Mouse (Mus musculus) MEL (cell line): ENCODE data around the gene Hic1. TPM values are rescaled to one million over a fixed set of nuclear protein-coding genes. Genes with fewer than 3 reads are reported as not detected.

ENCODE experiments used
- DNase-seq: peaks from one replicate; pipeline ENCODE4 v3.0.0; 2011; ENCODE audit warnings: low read depth, low spot score
- H3K27ac ChIP-seq: 2 replicates; pipeline ENCODE4 v1.5.1; 2012; ENCODE audit warnings: low read depth, mild to moderate bottlenecking, control low read depth, low read length, moderate library complexity; ENCODE audit not compliant: control insufficient read depth
- H3K27me3 ChIP-seq, 2 experiments: fragments of 150-350 bp in 1 of 2; sonication (generic) in 1 of 2; 2 replicates each; pipeline ENCODE4 v1.6.1; 2012; ENCODE audit warnings: low read length in 2 of 2, mild to moderate bottlenecking in 2 of 2, improper control_type of control experiment in 1 of 2, moderate library complexity in 1 of 2; ENCODE audit not compliant: insufficient read depth in 2 of 2, control insufficient read depth in 1 of 2
- H3K36me3 ChIP-seq, 2 experiments: 2 replicates each; pipeline ENCODE4 v1.6.1; 2012 to 2014; ENCODE audit warnings: low read length in 2 of 2, improper control_type of control experiment in 1 of 2, inconsistent platforms in 1 of 2, mild to moderate bottlenecking in 1 of 2; ENCODE audit not compliant: insufficient read depth in 2 of 2, control insufficient read depth in 1 of 2
- H3K4me1 ChIP-seq, 2 experiments: fragments of 150-350 bp in 1 of 2; sonication (generic) in 1 of 2; 2 replicates each; pipeline ENCODE4 v1.6.1; 2012; ENCODE audit warnings: low read length in 2 of 2, improper control_type of control experiment in 1 of 2, mild to moderate bottlenecking in 1 of 2; ENCODE audit not compliant: insufficient read depth in 2 of 2, control insufficient read depth in 1 of 2
- H3K4me3 ChIP-seq, 2 experiments: fragments of 150-350 bp in 1 of 2; sonication (generic) in 1 of 2; 2 replicates each; pipeline ENCODE4 v1.5.1; 2012; ENCODE audit warnings: low read depth in 2 of 2, low read length in 2 of 2, mild to moderate bottlenecking in 2 of 2, moderate library complexity in 2 of 2, control low read depth in 1 of 2, improper control_type of control experiment in 1 of 2; ENCODE audit not compliant: control insufficient read depth in 1 of 2, insufficient read depth in 1 of 2
- H3K79me2 ChIP-seq: 2 replicates; pipeline ENCODE4 v1.6.1; 2012; ENCODE audit warnings: mild to moderate bottlenecking, low read length, moderate library complexity; ENCODE audit not compliant: control insufficient read depth, poor library complexity, insufficient read depth
- H3K9ac ChIP-seq: 2 replicates; pipeline ENCODE4 v1.6.1; 2012; ENCODE audit warnings: low read depth, mild to moderate bottlenecking, control low read depth, low read length, moderate library complexity; ENCODE audit not compliant: control insufficient read depth, poor library complexity, severe bottlenecking
- H3K9me3 ChIP-seq: fragments of 150-350 bp; sonication (generic); replicated peaks from 2 replicates; pipeline ENCODE4 v1.6.1; 2012; ENCODE audit warnings: mild to moderate bottlenecking, low read length, improper control_type of control experiment, moderate library complexity; ENCODE audit not compliant: insufficient read depth
- CHD2 ChIP-seq: IDR thresholded peaks from 2 replicates; pipeline ENCODE4 v1.6.1; 2011; ENCODE audit warnings: low read length, improper control_type of control experiment
- CTCF ChIP-seq, 3 experiments: IDR thresholded peaks in 2 of 3; conservative IDR thresholded peaks in 1 of 3; 2 replicates each; pipeline ENCODE4 v1.5.1; 2011 to 2012; ENCODE audit warnings: low read length in 3 of 3, low read depth in 2 of 3, mild to moderate bottlenecking in 2 of 3, improper control_type of control experiment in 1 of 3, inconsistent platforms in 1 of 3, mixed read lengths in 1 of 3, moderate library complexity in 1 of 3; ENCODE audit not compliant: control insufficient read depth in 1 of 3, insufficient read depth in 1 of 3, poor library complexity in 1 of 3, severe bottlenecking in 1 of 3
- EP300 ChIP-seq, 2 experiments: IDR thresholded peaks; 2 replicates each; pipeline ENCODE4 v1.6.1; 2011; ENCODE audit warnings: improper control_type of control experiment in 2 of 2, low read length in 2 of 2, low read depth in 1 of 2, mild to moderate bottlenecking in 1 of 2
- ETS1 ChIP-seq: IDR thresholded peaks from 2 replicates; pipeline ENCODE4 v1.6.1; 2012; ENCODE audit warnings: low read depth, mild to moderate bottlenecking, inconsistent platforms, low read length, improper control_type of control experiment, moderate library complexity
- GATA1 ChIP-seq: IDR thresholded peaks from 2 replicates; pipeline ENCODE4 v1.6.1; 2011; ENCODE audit warnings: low read depth, low read length, improper control_type of control experiment
- KAT2A ChIP-seq: conservative IDR thresholded peaks from 2 replicates; pipeline ENCODE4 v1.6.1; 2012; ENCODE audit warnings: low read depth, low read length, improper control_type of control experiment, inconsistent platforms
- MAFK ChIP-seq: IDR thresholded peaks from 2 replicates; pipeline ENCODE4 v1.6.1; 2011; ENCODE audit warnings: low read depth, mild to moderate bottlenecking, low read length, improper control_type of control experiment, borderline replicate concordance
- MAX ChIP-seq: IDR thresholded peaks from 2 replicates; pipeline ENCODE4 v1.6.1; 2011; ENCODE audit warnings: low read length, improper control_type of control experiment
- MAZ ChIP-seq: IDR thresholded peaks from 2 replicates; pipeline ENCODE4 v1.6.1; 2012; ENCODE audit warnings: low read depth, mild to moderate bottlenecking, inconsistent platforms, low read length, improper control_type of control experiment
- MEF2A ChIP-seq: IDR thresholded peaks from 2 replicates; pipeline ENCODE4 v1.6.1; 2014; ENCODE audit warnings: low read depth, mild to moderate bottlenecking, inconsistent platforms, low read length, improper control_type of control experiment; ENCODE audit not compliant: poor library complexity, insufficient replicate concordance, severe bottlenecking; ENCODE audit errors: extremely low read depth
- MXI1 ChIP-seq: IDR thresholded peaks from 2 replicates; pipeline ENCODE4 v1.6.1; 2011; ENCODE audit warnings: mild to moderate bottlenecking, low read depth, low read length, improper control_type of control experiment
- MYC ChIP-seq: IDR thresholded peaks from 2 replicates; pipeline ENCODE4 v1.6.1; 2011; ENCODE audit warnings: low read depth, mild to moderate bottlenecking, low read length, improper control_type of control experiment, moderate library complexity
- NELFE ChIP-seq: IDR thresholded peaks from 2 replicates; pipeline ENCODE4 v1.6.1; 2011; ENCODE audit warnings: low read depth, low read length, improper control_type of control experiment
- NRF1 ChIP-seq: IDR thresholded peaks from 2 replicates; pipeline ENCODE4 v1.6.1; 2014; ENCODE audit warnings: low read depth, mild to moderate bottlenecking, inconsistent platforms, low read length, improper control_type of control experiment, moderate library complexity; ENCODE audit not compliant: poor library complexity, insufficient read depth, severe bottlenecking
- POLR2AphosphoS5 ChIP-seq: IDR thresholded peaks from 2 replicates; pipeline ENCODE4 v1.6.1; 2012; ENCODE audit warnings: low read depth, borderline replicate concordance, mild to moderate bottlenecking, inconsistent platforms, low read length, moderate library complexity, mixed read lengths
- RAD21 ChIP-seq: IDR thresholded peaks from 2 replicates; pipeline ENCODE4 v1.6.1; 2011; ENCODE audit warnings: mild to moderate bottlenecking, low read depth, low read length, improper control_type of control experiment
- RCOR1 ChIP-seq: IDR thresholded peaks from 2 replicates; pipeline ENCODE4 v1.6.1; 2012; ENCODE audit warnings: low read depth, mild to moderate bottlenecking, inconsistent platforms, low read length, improper control_type of control experiment
- SIN3A ChIP-seq: IDR thresholded peaks from 2 replicates; pipeline ENCODE4 v1.6.1; 2012; ENCODE audit warnings: low read length, improper control_type of control experiment, inconsistent platforms
- SMC3 ChIP-seq: IDR thresholded peaks from 2 replicates; pipeline ENCODE4 v1.6.1; 2011; ENCODE audit warnings: low read depth, low read length, improper control_type of control experiment
- TAL1 ChIP-seq: IDR thresholded peaks from 2 replicates; pipeline ENCODE4 v1.6.1; 2012; ENCODE audit warnings: mild to moderate bottlenecking, inconsistent platforms, low read length, moderate library complexity, mixed read lengths
- TBP ChIP-seq: IDR thresholded peaks from 2 replicates; pipeline ENCODE4 v1.8.0; 2011; ENCODE audit warnings: low read depth, low read length, improper control_type of control experiment
- TCF12 ChIP-seq: IDR thresholded peaks from 2 replicates; pipeline ENCODE4 v1.6.1; 2014; ENCODE audit warnings: low read depth, mild to moderate bottlenecking, inconsistent platforms, low read length, improper control_type of control experiment, moderate library complexity
- UBTF ChIP-seq: IDR thresholded peaks from 2 replicates; pipeline ENCODE4 v1.6.1; 2012; ENCODE audit warnings: low read depth, mild to moderate bottlenecking, inconsistent platforms, low read length, improper control_type of control experiment, moderate library complexity, borderline replicate concordance; ENCODE audit not compliant: insufficient read depth
- USF1 ChIP-seq: IDR thresholded peaks from 2 replicates; pipeline ENCODE4 v1.6.1; 2014; ENCODE audit warnings: low read depth, mild to moderate bottlenecking, inconsistent platforms, low read length, improper control_type of control experiment, moderate library complexity
- USF2 ChIP-seq, 2 experiments: IDR thresholded peaks; 2 replicates each; pipeline ENCODE4 v1.6.1; 2011 to 2012; ENCODE audit warnings: improper control_type of control experiment in 2 of 2, low read length in 2 of 2, borderline replicate concordance in 1 of 2, inconsistent platforms in 1 of 2, low read depth in 1 of 2, mild to moderate bottlenecking in 1 of 2; ENCODE audit not compliant: insufficient read depth in 1 of 2
- ZC3H11A ChIP-seq: IDR thresholded peaks from 2 replicates; pipeline ENCODE4 v1.6.1; 2012; ENCODE audit warnings: low read depth, mild to moderate bottlenecking, inconsistent platforms, low read length, improper control_type of control experiment
- ZKSCAN1 ChIP-seq: IDR thresholded peaks from 2 replicates; pipeline ENCODE4 v1.6.1; 2012; ENCODE audit warnings: low read depth, mild to moderate bottlenecking, inconsistent platforms, low read length, improper control_type of control experiment, moderate library complexity
- ZMIZ1 ChIP-seq: IDR thresholded peaks from 2 replicates; pipeline ENCODE4 v1.6.1; 2012; ENCODE audit warnings: low read depth, mild to moderate bottlenecking, inconsistent platforms, low read length, improper control_type of control experiment, moderate library complexity
- ZNF384 ChIP-seq: IDR thresholded peaks from 2 replicates; pipeline ENCODE4 v1.6.1; 2012; ENCODE audit warnings: low read depth, mild to moderate bottlenecking, inconsistent platforms, low read length, improper control_type of control experiment
- polyA plus RNA-seq, 2 experiments: library from polyadenylated mRNA; stranded (reverse) in 1 of 2; unstranded in 1 of 2; fragments of >175 nt in 1 of 2; fragments of >200 nt in 1 of 2; gene quantifications; 2 replicates each; pipeline versions ENCODE4 v1.2.1 to v1.2.4; 2012; ENCODE audit warnings: low replicate concordance in 2 of 2, low read depth in 1 of 2; ENCODE audit not compliant: insufficient read length in 2 of 2, insufficient read depth in 1 of 2, missing spikeins in 1 of 2
- total RNA-seq: library from RNA; depleted of rRNA; stranded (reverse); fragments of 300-350 nt; gene quantifications from 2 replicates; pipeline ENCODE4 v1.2.3, GENCODE M21; 2012

Hic1 gene
- total and polyA plus RNA-seq, 3 experiments = 18.2 to 18.8 TPM; not detected in 1

GRCm38 (mm10) chr11:75210755-75211154 lies 41.4 kb upstream of the Hic1 start:
- no peak overlapping the region for H3K27ac ChIP-seq
- H3K4me1 ChIP-seq = no peaks in the 10 kb centered on the region
- DNase-seq = no peak
- no peaks in the 10 kb centered on the region for H3K27me3 ChIP-seq
- H3K36me3 ChIP-seq = no peaks in the 10 kb centered on the region
- no peak overlapping the region for H3K4me3 ChIP-seq
- no peaks in the 10 kb centered on the region for H3K79me2 ChIP-seq
- no peak overlapping the region for H3K9ac ChIP-seq
- no peaks in the 10 kb centered on the region for H3K9me3 ChIP-seq
- TF ChIP-seq TAL1 (no peak), RAD21 (no peak), MAX (no peak), ZNF384 (no peak), USF2 (IDR thresholded peaks at IDR 0.05; ENCODE audit: borderline replicate concordance in 1 of 2, insufficient read depth in 1 of 2, low read depth in 1 of 2, low read length in 2 of 2) (no peak), TCF12 (no peak), MXI1 (no peak), CHD2 (no peak), RCOR1 (no peak), KAT2A (no peak), ETS1 (no peak), NRF1 (no peak), CTCF (IDR thresholded peaks at IDR 0.05 in 2 of 3, conservative IDR thresholded peaks at IDR 0.05 in 1 of 3; ENCODE audit: control insufficient read depth in 1 of 3, insufficient read depth in 1 of 3, low read depth in 2 of 3, low read length in 3 of 3, poor library complexity in 1 of 3, severe bottlenecking in 1 of 3) (no peak), MYC (no peak), ZC3H11A (no peak), TBP (no peak), UBTF (no peak), SIN3A (no peak)

- H3K27me3 ChIP-seq = no peaks in the 10 kb centered on the region
- H3K4me3 ChIP-seq = no peak overlapping the region
- H3K27ac ChIP-seq = no peak overlapping the region
- no peaks in the 10 kb centered on the region for H3K36me3 ChIP-seq
- H3K9me3 ChIP-seq = no peaks in the 10 kb centered on the region
- no peak for DNase-seq
- no peak overlapping the region for H3K9ac ChIP-seq
- H3K4me1 ChIP-seq = no peaks in the 10 kb centered on the region
- H3K79me2 ChIP-seq = no peaks in the 10 kb centered on the region
- TF ChIP-seq ZKSCAN1 (no peak), GATA1 (no peak), MAZ (no peak), MAFK (no peak), EP300 (IDR thresholded peaks at IDR 0.05; ENCODE audit: low read depth in 1 of 2, low read length in 2 of 2) (no peak), TCF12 (no peak), RAD21 (no peak), NELFE (no peak), USF1 (no peak), TAL1 (no peak), CTCF (IDR thresholded peaks at IDR 0.05 in 2 of 3, conservative IDR thresholded peaks at IDR 0.05 in 1 of 3; ENCODE audit: control insufficient read depth in 1 of 3, insufficient read depth in 1 of 3, low read depth in 2 of 3, low read length in 3 of 3, poor library complexity in 1 of 3, severe bottlenecking in 1 of 3) (no peak), ZMIZ1 (no peak), MEF2A (no peak), POLR2AphosphoS5 (no peak), RCOR1 (no peak), USF2 (IDR thresholded peaks at IDR 0.05; ENCODE audit: borderline replicate concordance in 1 of 2, insufficient read depth in 1 of 2, low read depth in 1 of 2, low read length in 2 of 2) (no peak), ZC3H11A (no peak), MYC (no peak), SMC3 (no peak)
- TF ChIP-seq, all 39 proteins: peak for 0
Measured at GRCm38 (mm10) chr11:75210093-75210492, 40.8 kb upstream of the Hic1 start.
